Mouse (Mus musculus) cerebellum, adult 2 months (tissue): Measurements from ENCODE around the gene Mex3d.

Experiments
- CTCF ChIP-seq: fragments of 200-500 bp; IDR thresholded peaks from 2 replicates; pipeline ENCODE4 v1.5.1; 2011; ENCODE audit warnings: low read depth, mild to moderate bottlenecking, control low read depth, low read length, moderate library complexity, borderline replicate concordance; ENCODE audit not compliant: insufficient read depth
- POLR2A ChIP-seq: fragments of 200-500 bp; IDR thresholded peaks from 2 replicates; pipeline ENCODE4 v1.6.1; 2011; ENCODE audit warnings: low read length, control low read depth, borderline replicate concordance; ENCODE audit not compliant: insufficient read depth

GRCm38 (mm10) chr10:80431570-80432386, 44.3 kb upstream of the Mex3d start:
- no peak for TF ChIP-seq CTCF
- no peak for TF ChIP-seq POLR2A
